Mouse (Mus musculus) CH12.LX (cell line): ENCODE measurements around the gene Orc1. TPM values are rescaled to one million over a fixed set of nuclear protein-coding genes. Genes with fewer than 3 reads are reported as not detected.

Source experiments
- DNase-seq: peaks from one replicate; pipeline ENCODE4 v3.0.0-alpha.2; 2013; ENCODE audit errors: extremely low read depth
- H3K27ac ChIP-seq: 2 replicates; pipeline ENCODE4 v1.5.1; 2012; ENCODE audit warnings: low read depth, mild to moderate bottlenecking, control low read depth, moderate library complexity; ENCODE audit not compliant: insufficient read depth
- H3K27me3 ChIP-seq: replicated peaks from 2 replicates; pipeline ENCODE3; 2012; ENCODE audit warnings: inconsistent platforms
- H3K36me3 ChIP-seq, 2 experiments: replicated peaks in 1 of 2; 2 replicates each; pipeline versions ENCODE3 to v1.6.1; 2012; ENCODE audit warnings: inconsistent platforms in 1 of 2, low read length in 1 of 2, mild to moderate bottlenecking in 1 of 2, mixed read lengths in 1 of 2, moderate library complexity in 1 of 2; ENCODE audit not compliant: control insufficient read depth in 1 of 2, insufficient read depth in 1 of 2
- H3K4me1 ChIP-seq, 2 experiments: 2 replicates each; pipeline ENCODE4 v1.6.1; 2012; ENCODE audit warnings: inconsistent platforms in 1 of 2, moderate library complexity in 1 of 2; ENCODE audit not compliant: insufficient read depth in 2 of 2, control insufficient read depth in 1 of 2
- H3K4me2 ChIP-seq: 2 replicates; pipeline ENCODE4 v1.6.1; 2012; ENCODE audit warnings: low read depth, mild to moderate bottlenecking, control low read depth; ENCODE audit not compliant: poor library complexity, insufficient read depth, severe bottlenecking
- H3K4me3 ChIP-seq, 3 experiments: fragments of 150-350 bp in 1 of 3; sonication (generic) in 1 of 3; replicated peaks in 1 of 3; 2 replicates each; pipeline versions ENCODE3 to v1.5.1; 2011 to 2012; ENCODE audit warnings: low read depth in 2 of 3, low read length in 2 of 3, mild to moderate bottlenecking in 2 of 3, moderate library complexity in 2 of 3, control low read depth in 1 of 3, improper control_type of control experiment in 1 of 3, inconsistent platforms in 1 of 3, mixed read lengths in 1 of 3; ENCODE audit not compliant: poor library complexity in 1 of 3
- H3K79me2 ChIP-seq: replicated peaks from 2 replicates; pipeline ENCODE4 v1.6.1; 2012; ENCODE audit warnings: mild to moderate bottlenecking, moderate library complexity; ENCODE audit not compliant: control insufficient read depth, poor library complexity, insufficient read depth, severe bottlenecking; ENCODE audit errors: extremely low read depth
- H3K9ac ChIP-seq: 2 replicates; pipeline ENCODE4 v1.6.1; 2012; ENCODE audit warnings: low read depth, mild to moderate bottlenecking, control low read depth, moderate library complexity; ENCODE audit not compliant: insufficient read depth
- H3K9me3 ChIP-seq: replicated peaks from 2 replicates; pipeline ENCODE3; 2012; ENCODE audit warnings: low read length, inconsistent platforms, mixed read lengths
- ELF1 ChIP-seq: IDR thresholded peaks from 2 replicates; pipeline ENCODE4 v1.6.1; 2014; ENCODE audit warnings: low read depth, mild to moderate bottlenecking, inconsistent platforms, low read length, improper control_type of control experiment
- EP300 ChIP-seq: IDR thresholded peaks from 2 replicates; pipeline ENCODE4 v1.6.1; 2011; ENCODE audit warnings: low read length, improper control_type of control experiment
- GABPA ChIP-seq: IDR thresholded peaks from 2 replicates; pipeline ENCODE4 v1.6.1; 2012; ENCODE audit warnings: low read depth, low read length, improper control_type of control experiment, inconsistent platforms; ENCODE audit not compliant: insufficient replicate concordance
- IRF4 ChIP-seq: IDR thresholded peaks from 2 replicates; pipeline ENCODE4 v1.6.1; 2014; ENCODE audit warnings: low read depth, mild to moderate bottlenecking, inconsistent platforms, low read length, improper control_type of control experiment
- KAT2A ChIP-seq: IDR thresholded peaks from 2 replicates; pipeline ENCODE4 v1.6.1; 2012; ENCODE audit warnings: low read length, improper control_type of control experiment, inconsistent platforms; ENCODE audit not compliant: insufficient replicate concordance
- MAFK ChIP-seq: IDR thresholded peaks from 2 replicates; pipeline ENCODE4 v1.6.1; 2011; ENCODE audit warnings: low read length, improper control_type of control experiment; ENCODE audit not compliant: insufficient replicate concordance
- MAX ChIP-seq: IDR thresholded peaks from 2 replicates; pipeline ENCODE4 v1.6.1; 2011; ENCODE audit warnings: low read length, improper control_type of control experiment
- MAZ ChIP-seq: IDR thresholded peaks from 2 replicates; pipeline ENCODE4 v1.6.1; 2012; ENCODE audit warnings: low read depth, mild to moderate bottlenecking, inconsistent platforms, low read length, improper control_type of control experiment, moderate library complexity
- MXI1 ChIP-seq: IDR thresholded peaks from 2 replicates; pipeline ENCODE4 v1.6.1; 2011; ENCODE audit warnings: mild to moderate bottlenecking, low read depth, low read length, improper control_type of control experiment
- NRF1 ChIP-seq: IDR thresholded peaks from 2 replicates; pipeline ENCODE4 v1.6.1; 2014; ENCODE audit warnings: low read depth, mild to moderate bottlenecking, inconsistent platforms, low read length, improper control_type of control experiment, moderate library complexity
- RCOR1 ChIP-seq: conservative IDR thresholded peaks from 2 replicates; pipeline ENCODE4 v1.6.1; 2012; ENCODE audit warnings: low read depth, mild to moderate bottlenecking, inconsistent platforms, low read length, improper control_type of control experiment
- USF1 ChIP-seq: IDR thresholded peaks from 2 replicates; pipeline ENCODE4 v1.6.1; 2014; ENCODE audit warnings: low read depth, mild to moderate bottlenecking, inconsistent platforms, low read length, improper control_type of control experiment
- dilution Hi-C: fragments of 300-500 bp; cut with MboI; formaldehyde crosslinking; loops from 2 replicates; pipeline ENCODE4 v1.14.3; 2020; ENCODE audit warnings: low sequenced_read_pairs; ENCODE audit not compliant: extremely low pct_unique_long_range_greater_than_20kb, extremely low pct_ligation_motif_present
- in situ Hi-C: fragments of 300-500 bp; cut with MboI; formaldehyde crosslinking; loops from 3 replicates; pipeline ENCODE4 v1.14.3; 2019; ENCODE audit warnings: low sequenced_read_pairs, low pct_ligation_motif_present, low pct_unique_long_range_greater_than_20kb, mixed read lengths
- polyA plus RNA-seq: library from polyadenylated mRNA; unstranded; fragments of >175 nt; gene quantifications from 2 replicates; pipeline ENCODE4 v1.2.1, GENCODE M21; 2012; ENCODE audit warnings: low read depth; ENCODE audit not compliant: insufficient read length
- total RNA-seq, 2 experiments: library from RNA; depleted of rRNA; stranded (reverse); fragments of 300-350 nt in 1 of 2; fragments of >200 nt in 1 of 2; gene quantifications; 2 replicates each; pipeline ENCODE4 v1.2.3; 2012 to 2014

Gene Orc1
- total and polyA plus RNA-seq, 3 experiments: 16.3 to 25.4 (median 24.8) TPM

DNA sequence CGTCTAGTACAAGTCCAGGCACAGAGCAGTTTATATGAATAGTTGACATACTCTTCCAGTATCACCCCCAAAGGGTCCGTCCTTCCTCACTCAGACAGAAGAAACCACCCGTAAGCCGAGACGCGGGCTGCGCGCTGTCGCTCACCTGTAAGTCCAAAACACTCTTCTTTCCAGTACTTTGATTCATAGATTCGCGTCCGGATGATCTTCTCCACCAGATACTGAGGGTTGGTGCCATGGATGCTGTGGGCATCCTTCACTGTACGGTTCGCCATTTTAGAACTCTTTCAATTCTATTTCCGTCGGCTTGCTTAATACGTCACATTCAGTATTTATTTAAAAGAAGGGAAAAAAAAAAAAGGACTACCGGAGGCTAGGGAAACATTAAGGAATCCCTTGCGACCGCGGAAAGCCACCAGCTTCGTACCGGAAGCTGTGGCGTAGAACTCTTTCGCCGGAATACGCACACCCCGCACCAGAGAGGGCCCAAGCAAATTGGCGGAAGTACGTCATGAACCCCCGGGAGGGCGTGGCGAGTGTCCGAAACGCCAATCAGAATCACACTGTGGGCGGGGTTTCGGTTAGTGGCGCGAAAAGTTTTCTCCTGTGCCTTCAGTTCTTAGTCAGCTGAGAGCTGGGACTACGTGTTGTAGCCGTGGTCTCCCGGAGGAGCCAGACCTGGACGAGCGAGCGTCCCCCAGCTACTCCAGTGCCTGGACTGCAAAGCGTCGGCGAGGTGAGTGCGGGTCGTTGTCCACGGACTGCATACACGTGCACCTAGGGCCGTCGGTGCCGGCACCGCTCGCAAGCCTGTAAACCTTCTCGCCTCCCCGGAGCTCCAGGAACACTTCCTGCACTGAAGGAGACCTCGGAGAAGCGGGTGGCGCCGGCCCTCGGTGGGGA is at the start of gene Orc1, which contains the start of gene Prpf38a (continued):
- TF ChIP-seq MAX: peak; percentile 69
- TF ChIP-seq, all 38 proteins: peak for 23

- H3K36me3 ChIP-seq: peaks cover 12 to 27% of the 10 kb centered on the region in 2 experiments
- no peaks in the 10 kb centered on the region for H3K27me3 ChIP-seq
- dilution Hi-C loops: no loop called here
- H3K79me2 ChIP-seq: no peaks in the 10 kb centered on the region; the same call in 1 of the 2 replicates
- no peaks in the 10 kb centered on the region for H3K4me1 ChIP-seq
- no peak overlapping the region for H3K9ac ChIP-seq
- no peak overlapping the region for H3K4me3 ChIP-seq
- in situ Hi-C loops: no loop called here
- DNase-seq: no peak
- no peak overlapping the region for H3K27ac ChIP-seq
- H3K9me3 ChIP-seq: no peaks in the 10 kb centered on the region
- TF ChIP-seq USF1 (no peak), KAT2A (no peak), MAZ (no peak), NRF1 (no peak), ELF1 (no peak), MAX (no peak), RCOR1 (no peak), MXI1 (no peak), MAFK (no peak), GABPA (no peak), EP300 (no peak), IRF4 (no peak)
- H3K4me2 ChIP-seq: no peak overlapping the region
These were observed 39.5 kb upstream of the Orc1 start for GRCm38 (mm10) chr4:108539701-108540100.

GRCm38 (mm10) chr4:108565026-108565425 is 14.2 kb upstream of the Orc1 start:
- Histone ChIP-seq H3K4me2 (no peak overlapping the region), H3K79me2 (no peaks in the 10 kb centered on the region), H3K4me3 (no peak overlapping the region), H3K27me3 (no peaks in the 10 kb centered on the region), H3K4me1 (no peaks in the 10 kb centered on the region), H3K36me3 (peaks cover 45 to 96% of the 10 kb centered on the region in 2 experiments), H3K27ac (no peak overlapping the region), H3K9me3 (no peaks in the 10 kb centered on the region), H3K9ac (no peak overlapping the region)
- in situ Hi-C loops: loop anchor here (25.0 kb wide), 1 partner anchor 228 kb away; the partner anchor contains the start of gene Coa7
- dilution Hi-C loops: no loop called here
- TF ChIP-seq RCOR1: no peak
- DNase-seq: no peak
